Mouse (Mus musculus) Patski (cell line): ENCODE results near the gene Gm28539. TPM values are rescaled to one million over a fixed set of nuclear protein-coding genes. Genes with fewer than 3 reads are reported as not detected.

Experiments
- ATAC-seq: fragments of 100-300 bp; one replicate; pipeline ENCODE4 v1.8.0; 2021
- CTCF ChIA-PET: fragments of 350-600 bp; sonication (Branson Sonifier 250); formaldehyde crosslinking; loops from one replicate; lab custom pipeline; 2022; ENCODE audit warnings: inconsistent platforms; lab: Charles Lee
- POLR2A ChIA-PET: fragments of 350-600 bp; sonication (Branson Sonifier 250); formaldehyde crosslinking; loops from one replicate; lab custom pipeline; 2022; ENCODE audit warnings: antibody characterized with exemption, inconsistent platforms; lab: Charles Lee
- DNase-seq: peaks from one replicate; pipeline ENCODE4 v3.0.0-alpha.2; 2011; ENCODE audit warnings: low read depth, low spot score
- H3K27me3 ChIP-seq: fragments of 371-371 bp; one replicate; pipeline ENCODE4 v1.5.1; 2021
- CTCF ChIP-seq: fragments of 100-300 bp; IDR thresholded peaks from one replicate; pipeline ENCODE4 v1.5.1; 2021
- in situ Hi-C: fragments of 300-500 bp; cut with MboI; formaldehyde crosslinking; loops from 3 replicates; pipeline ENCODE4 v1.11.1; 2018; ENCODE audit warnings: low pct_unique_long_range_greater_than_20kb, mixed read lengths
- polyA plus RNA-seq: library from polyadenylated mRNA; unstranded; gene quantifications from one replicate; pipeline ENCODE4 v1.2.3, GENCODE M21; 2021

Gm28539 gene
- polyA plus RNA-seq, 1 experiment from 2014 or later: 10.8 TPM

GRCm38 (mm10) chr16:18884044-18884443 is 47.7 kb downstream of the Gm28539 start:
- in situ Hi-C loops: no loop called here
- H3K27me3 ChIP-seq: no peaks in the 10 kb centered on the region
- ChIA-PET POLR2A (interaction anchor here (0.7 kb wide), 1 partner anchor 1732 kb away, joined by 3 read pairs; no protein-coding TSS in a partner anchor), CTCF (no interaction called here)
- ATAC-seq (no peak), DNase-seq (no peak)
- TF ChIP-seq CTCF: no peak

- ChIA-PET CTCF (interaction anchor here (1.0 to 1.7 kb wide), 4 partner anchors 8 to 13 kb away, joined by 3 to 7 read pairs (median 4); no protein-coding TSS in a partner anchor), POLR2A (no interaction called here)
- DNase-seq: no peak
- peak; percentile 62 for ATAC-seq
- no peaks in the 10 kb centered on the region for H3K27me3 ChIP-seq
- in situ Hi-C loops: no loop called here
- TF ChIP-seq CTCF: no peak
Measured at GRCm38 (mm10) chr16:18893840-18894372, 57.5 kb downstream of the Gm28539 start.

GRCm38 (mm10) chr16:18895249-18895648 is 58.9 kb downstream of the Gm28539 start:
- in situ Hi-C loops: no loop called here
- no peak for ATAC-seq
- POLR2A ChIA-PET: no interaction called here
- no peaks in the 10 kb centered on the region for H3K27me3 ChIP-seq
- CTCF ChIA-PET: interaction anchor here (0.8 kb wide), 1 partner anchor 21 kb away, joined by 3 read pairs; no protein-coding TSS in a partner anchor
- no peak for TF ChIP-seq CTCF
- DNase-seq: no peak

GRCm38 (mm10) chr16:18896429-18896828 is 60.0 kb downstream of the Gm28539 start:
- no peak for TF ChIP-seq CTCF
- CTCF ChIA-PET: interaction anchor here (1.3 to 2.7 kb wide), 4 partner anchors 8 to 209 kb away, joined by 3 to 10 read pairs (median 6); partner anchors contain the start of genes Hira and Mrpl40
- no peak for DNase-seq
- in situ Hi-C loops: no loop called here
- POLR2A ChIA-PET: no interaction called here
- ATAC-seq: no peak
- H3K27me3 ChIP-seq: no peaks in the 10 kb centered on the region

GRCm38 (mm10) chr16:18905648-18906047 is 69.3 kb downstream of the Gm28539 start:
- TF ChIP-seq CTCF: no peak
- ATAC-seq: no peak
- in situ Hi-C loops: no loop called here
- ChIA-PET CTCF (interaction anchor here (0.8 to 1.9 kb wide), 7 partner anchors 9 to 45 kb away, joined by 3 to 9 read pairs (median 4); no protein-coding TSS in a partner anchor), POLR2A (no interaction called here)
- H3K27me3 ChIP-seq: no peaks in the 10 kb centered on the region
- no peak for DNase-seq

GRCm38 (mm10) chr16:18916064-18916463 is 79.7 kb downstream of the Gm28539 start:
- DNase-seq (no peak), ATAC-seq (no peak)
- no peak for TF ChIP-seq CTCF

GRCm38 (mm10) chr16:18921771-18922170 is 85.4 kb downstream of the Gm28539 start:
- DNase-seq (no peak), ATAC-seq (no peak)
- H3K27me3 ChIP-seq: no peaks in the 10 kb centered on the region
- CTCF ChIA-PET: no interaction called here
- TF ChIP-seq CTCF: no peak
- in situ Hi-C loops: no loop called here
- POLR2A ChIA-PET: interaction anchor here (0.9 kb wide), 1 partner anchor 26 kb away, joined by 3 read pairs; no protein-coding TSS in a partner anchor

More at GRCm38 (mm10) chr16:18916064-18916463, 79.7 kb downstream of the Gm28539 start:
- CTCF ChIA-PET: interaction anchor here (0.8 to 1.0 kb wide), 4 partner anchors 12 to 26 kb away, joined by 3 read pairs; no protein-coding TSS in a partner anchor
- in situ Hi-C loops: loop anchor here (5.0 kb wide), 1 partner anchor 79 kb away; the partner anchor contains the start of genes 2510002D24Rik and Gm28539
- POLR2A ChIA-PET: interaction anchor here (0.6 kb wide), 1 partner anchor 33 kb away, joined by 4 read pairs; no protein-coding TSS in a partner anchor
- no peaks in the 10 kb centered on the region for H3K27me3 ChIP-seq

GRCm38 (mm10) chr16:18927963-18928362 is 91.6 kb downstream of the Gm28539 start:
- no peaks in the 10 kb centered on the region for H3K27me3 ChIP-seq
- in situ Hi-C loops: no loop called here
- no peak for ATAC-seq
- no peak for TF ChIP-seq CTCF
- no peak for DNase-seq
- POLR2A ChIA-PET: no interaction called here
- CTCF ChIA-PET: interaction anchor here (1.4 to 2.2 kb wide), 2 partner anchors 14 to 18 kb away, joined by 3 to 6 read pairs; no protein-coding TSS in a partner anchor

- CTCF ChIA-PET: no interaction called here
- DNase-seq: no peak
- TF ChIP-seq CTCF: no peak
- no peak for ATAC-seq
- POLR2A ChIA-PET: interaction anchor here (0.7 kb wide), 2 partner anchors 63 to 80 kb away, joined by 3 read pairs; no protein-coding TSS in a partner anchor
- no peaks in the 10 kb centered on the region for H3K27me3 ChIP-seq
- in situ Hi-C loops: no loop called here
Measured at GRCm38 (mm10) chr16:18938321-18939082, 102.1 kb downstream of the Gm28539 start.

GRCm38 (mm10) chr16:18943906-18944305 is 107.5 kb downstream of the Gm28539 start:
- no peaks in the 10 kb centered on the region for H3K27me3 ChIP-seq
- TF ChIP-seq CTCF: no peak
- ChIA-PET POLR2A (interaction anchor here (0.7 kb wide), 1 partner anchor 11 kb away, joined by 4 read pairs; no protein-coding TSS in a partner anchor), CTCF (no interaction called here)
- ATAC-seq (no peak), DNase-seq (no peak)
- in situ Hi-C loops: no loop called here
